Mouse (Mus musculus) midbrain, embryonic 16.5 days (tissue): ENCODE results near the gene Erp29. TPM values are rescaled to one million over a fixed set of nuclear protein-coding genes. Genes with fewer than 3 reads are reported as not detected.

ENCODE experiments used
- ATAC-seq: fragments of 200-750 bp; cut with Nextera tagmentation; 2 replicates; pipeline ENCODE4 v1.8.0; 2017; ENCODE audit warnings: moderate TSS enrichment
- H3K27ac ChIP-seq: fragments of 300-500 bp; sonication (generic); 2 replicates; pipeline ENCODE4 v1.5.1; 2014; ENCODE audit warnings: mild to moderate bottlenecking, low read length, mixed read lengths
- H3K27me3 ChIP-seq: fragments of 300-500 bp; sonication (generic); 2 replicates; pipeline ENCODE4 v1.6.1; 2014; ENCODE audit warnings: low read depth, low read length, mixed read lengths; ENCODE audit not compliant: control insufficient read depth, insufficient read depth
- H3K36me3 ChIP-seq: fragments of 300-500 bp; sonication (generic); 2 replicates; pipeline ENCODE4 v1.6.1; 2014; ENCODE audit warnings: mild to moderate bottlenecking, low read length, moderate library complexity, mixed read lengths; ENCODE audit not compliant: control insufficient read depth, insufficient read depth
- H3K4me1 ChIP-seq: fragments of 300-500 bp; sonication (generic); 2 replicates; pipeline ENCODE4 v1.6.1; 2014; ENCODE audit warnings: mild to moderate bottlenecking, low read length, mixed read lengths; ENCODE audit not compliant: control insufficient read depth, insufficient read depth
- H3K4me2 ChIP-seq: fragments of 300-500 bp; sonication (generic); 2 replicates; pipeline ENCODE4 v1.6.1; 2014; ENCODE audit warnings: mild to moderate bottlenecking, low read length, mixed read lengths
- H3K4me3 ChIP-seq: fragments of 300-500 bp; sonication (generic); 2 replicates; pipeline ENCODE4 v1.5.1; 2014; ENCODE audit warnings: low read depth, mild to moderate bottlenecking, low read length, moderate library complexity, mixed read lengths
- H3K9ac ChIP-seq: fragments of 300-500 bp; sonication (generic); 2 replicates; pipeline ENCODE4 v1.6.1; 2014; ENCODE audit warnings: low read depth, low read length, mixed read lengths
- H3K9me3 ChIP-seq: fragments of 300-500 bp; sonication (generic); replicated peaks from 2 replicates; pipeline ENCODE4 v1.6.1; 2014; ENCODE audit warnings: mild to moderate bottlenecking, low read length, mixed read lengths; ENCODE audit not compliant: control insufficient read depth, poor library complexity, severe bottlenecking
- WGBS: fragments of 180-500 bp; shearing (Covaris S2); extraction: QIAGEN DNeasy Blood & Tissue Kit; methylation state at CpG from one replicate; pipeline ENCODE4 v1.1.7; 2014; 5-methylcytosine and 5-hydroxymethylcytosine counted together
- polyA plus RNA-seq: library from polyadenylated mRNA; unstranded; fragments of >200 nt; fragmentation: Nextera tagmentation; extraction: Ambion mirVana; gene quantifications from 2 replicates; pipeline ENCODE4 v1.2.1, GENCODE M21; 2015

Erp29 gene
- polyA plus RNA-seq, 1 experiment from 2014 or later = 182 TPM

- no peaks in the 10 kb centered on the region for H3K9me3 ChIP-seq
These were observed 65.2 kb downstream of the Erp29 start for GRCm38 (mm10) chr5:121387126-121387525.

GRCm38 (mm10) chr5:121386120-121386909, 66.0 kb downstream of the Erp29 start:
- no peak for ATAC-seq
- peak overlapping the region; percentile 83 for H3K4me3 ChIP-seq
- 39% methylated on average over 22 of the region's 22 CpGs for WGBS
- peaks cover 18% of the 10 kb centered on the region for H3K4me1 ChIP-seq
- H3K4me2 ChIP-seq = peak overlapping the region; percentile 49
- H3K36me3 ChIP-seq = no peaks in the 10 kb centered on the region
- peak overlapping the region; percentile 86 for H3K9ac ChIP-seq
- no peaks in the 10 kb centered on the region for H3K9me3 ChIP-seq
- no peaks in the 10 kb centered on the region for H3K27me3 ChIP-seq
- H3K27ac ChIP-seq = peak overlapping the region; percentile 89; the same call in 1 of the 2 replicates

More at GRCm38 (mm10) chr5:121387126-121387525, 65.2 kb downstream of the Erp29 start:
- H3K36me3 ChIP-seq = no peaks in the 10 kb centered on the region
- no peak overlapping the region for H3K9ac ChIP-seq
- H3K4me3 ChIP-seq = no peak overlapping the region
- no peak overlapping the region for H3K27ac ChIP-seq
- ATAC-seq = no peak
- H3K4me2 ChIP-seq = no peak overlapping the region
- 55% methylated on average over 4 of the region's 4 CpGs for WGBS
- H3K27me3 ChIP-seq = no peaks in the 10 kb centered on the region
- H3K4me1 ChIP-seq = peaks cover 18% of the 10 kb centered on the region

- peak within 1 kb of the TSS; percentile 86 for H3K9ac ChIP-seq
- peaks cover 7% of the 10 kb centered on the region for H3K36me3 ChIP-seq
- no peaks in the 10 kb centered on the region for H3K27me3 ChIP-seq
- H3K9me3 ChIP-seq = no peaks in the 10 kb centered on the region
- H3K4me2 ChIP-seq = peak within 1 kb of the TSS; percentile 49
- peak within 1 kb of the TSS; percentile 89 for H3K27ac ChIP-seq
- under 1% methylated on average over 30 of the region's 45 CpGs for WGBS
- H3K4me1 ChIP-seq = peaks cover 18% of the 10 kb centered on the region
- peak; percentile 97 for ATAC-seq
- H3K4me3 ChIP-seq = peak within 1 kb of the TSS; percentile 83
These were observed 66.7 kb downstream of the Erp29 start, which contains the start of gene Trafd1 for GRCm38 (mm10) chr5:121385461-121386119. Trafd1 (minus strand) TSS chr5:121385632.

- Histone ChIP-seq H3K4me2 (peak overlapping the region; percentile 49), H3K27me3 (no peaks in the 10 kb centered on the region), H3K9me3 (no peaks in the 10 kb centered on the region), H3K9ac (peak overlapping the region; percentile 86), H3K4me3 (peak overlapping the region; percentile 83), H3K4me1 (peaks cover 18% of the 10 kb centered on the region), H3K27ac (peak overlapping the region; percentile 89), H3K36me3 (peaks cover 8% of the 10 kb centered on the region)
- WGBS = 3% methylated on average over 28 of the region's 47 CpGs
- peak; percentile 69 for ATAC-seq
These were observed 67.4 kb downstream of the Erp29 start for GRCm38 (mm10) chr5:121384757-121385460.

- 60% methylated on average over 10 of the region's 10 CpGs for WGBS
- no peak overlapping the region; the same call in 1 of the 2 replicates for H3K27ac ChIP-seq
These were observed 68.2 kb downstream of the Erp29 start for GRCm38 (mm10) chr5:121383857-121384756.

GRCm38 (mm10) chr5:121380692-121381091, 71.6 kb downstream of the Erp29 start:
- H3K9ac ChIP-seq = no peak overlapping the region
- WGBS = 98% methylated on average over 2 of the region's 2 CpGs
- H3K36me3 ChIP-seq = peaks cover 29% of the 10 kb centered on the region

More at GRCm38 (mm10) chr5:121383857-121384756, 68.2 kb downstream of the Erp29 start:
- no peak for ATAC-seq
- Histone ChIP-seq H3K9ac (peak overlapping the region; percentile 86), H3K9me3 (no peaks in the 10 kb centered on the region), H3K36me3 (peaks cover 11% of the 10 kb centered on the region), H3K4me3 (peak overlapping the region; percentile 83), H3K27me3 (no peaks in the 10 kb centered on the region), H3K4me2 (peak overlapping the region; percentile 49), H3K4me1 (peaks cover 18% of the 10 kb centered on the region)

GRCm38 (mm10) chr5:121378678-121379256, 73.5 kb downstream of the Erp29 start:
- peaks cover 7% of the 10 kb centered on the region for H3K4me1 ChIP-seq
- no peak for ATAC-seq
- no peak overlapping the region for H3K4me3 ChIP-seq
- H3K9me3 ChIP-seq = no peaks in the 10 kb centered on the region
- H3K9ac ChIP-seq = no peak overlapping the region
- H3K27me3 ChIP-seq = no peaks in the 10 kb centered on the region
- H3K4me2 ChIP-seq = no peak overlapping the region
- H3K27ac ChIP-seq = no peak overlapping the region
- H3K36me3 ChIP-seq = peaks cover 40% of the 10 kb centered on the region
- WGBS = 92% methylated on average over 13 of the region's 13 CpGs

More at GRCm38 (mm10) chr5:121380692-121381091, 71.6 kb downstream of the Erp29 start:
- Histone ChIP-seq H3K4me1 (peaks cover 13% of the 10 kb centered on the region), H3K27me3 (no peaks in the 10 kb centered on the region), H3K4me3 (no peak overlapping the region), H3K4me2 (no peak overlapping the region), H3K27ac (no peak overlapping the region), H3K9me3 (no peaks in the 10 kb centered on the region)
- no peak for ATAC-seq
